Mouse (Mus musculus) brain, embryonic 14.5 days (tissue): ENCODE results near the gene Vps35l. TPM values are rescaled to one million over a fixed set of nuclear protein-coding genes. Genes with fewer than 3 reads are reported as not detected.

ENCODE experiments used
- DNase-seq: peaks from one replicate; pipeline ENCODE4 v3.0.0-alpha.2; 2011; ENCODE audit warnings: low read depth
- CTCF ChIP-seq: fragments of 200-500 bp; IDR thresholded peaks from 2 replicates; pipeline ENCODE4 v1.5.1; 2012; ENCODE audit warnings: inconsistent platforms, mild to moderate bottlenecking, moderate library complexity, borderline replicate concordance; ENCODE audit not compliant: insufficient read depth, insufficient read length; ENCODE audit errors: extremely low read depth
- POLR2A ChIP-seq: fragments of 200-500 bp; IDR thresholded peaks from 2 replicates; pipeline ENCODE4 v1.6.1; 2012; ENCODE audit warnings: mild to moderate bottlenecking, inconsistent platforms, borderline replicate concordance; ENCODE audit not compliant: poor library complexity, insufficient read depth, insufficient read length, severe bottlenecking; ENCODE audit errors: extremely low read depth
- polyA plus RNA-seq: library from polyadenylated mRNA; depleted of rRNA; stranded (reverse); fragments of >200 nt; gene quantifications from 2 replicates; pipeline ENCODE4 v1.2.3, GENCODE M21; 2012

The Vps35l gene
- polyA plus RNA-seq, 1 experiment = 91.5 TPM

- TF ChIP-seq CTCF (no peak), POLR2A (no peak)
- DNase-seq = peak; percentile 86
These were observed 101.2 kb downstream of the Vps35l start for GRCm38 (mm10) chr7:118841030-118841745.

DNA sequence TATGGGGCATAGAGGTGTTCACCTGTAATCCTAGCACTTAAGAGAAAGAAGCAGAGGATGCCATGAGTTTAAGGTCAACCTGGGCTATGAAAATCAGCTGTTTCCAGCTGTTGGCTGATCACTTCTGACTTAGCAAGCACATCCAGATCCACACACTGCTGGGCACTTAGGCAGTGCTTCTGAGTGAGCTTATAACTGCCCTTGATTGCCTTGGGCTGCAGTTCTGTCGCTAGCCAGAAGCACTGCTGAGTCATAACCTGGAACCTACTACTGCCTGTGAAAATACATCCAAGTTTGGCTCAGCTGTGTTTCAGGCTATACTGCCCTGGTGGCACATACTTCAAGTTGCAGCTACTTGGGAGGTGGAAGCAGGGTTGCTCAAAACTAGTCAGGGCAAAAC lies 101.8 kb downstream of the Vps35l start:
- TF ChIP-seq CTCF = no peak
- no peak for TF ChIP-seq POLR2A

GRCm38 (mm10) chr7:118842938-118843337 lies 102.9 kb downstream of the Vps35l start:
- no peak for DNase-seq
- no peak for TF ChIP-seq POLR2A
- TF ChIP-seq CTCF = no peak

More for the DNA sequence above, 101.8 kb downstream of the Vps35l start:
- DNase-seq = peak; percentile 54

- no peak for DNase-seq
- TF ChIP-seq CTCF (no peak), POLR2A (no peak)
These were observed 105.1 kb downstream of the Vps35l start for GRCm38 (mm10) chr7:118845141-118845540.

- no peak for TF ChIP-seq CTCF
- no peak for TF ChIP-seq POLR2A
- no peak for DNase-seq
These were observed 106.3 kb downstream of the Vps35l start for GRCm38 (mm10) chr7:118846329-118846728.

GRCm38 (mm10) chr7:118848796-118849195 lies 108.8 kb downstream of the Vps35l start:
- no peak for DNase-seq
- TF ChIP-seq CTCF (no peak), POLR2A (no peak)

- TF ChIP-seq POLR2A (no peak), CTCF (no peak)
These were observed 109.7 kb downstream of the Vps35l start for GRCm38 (mm10) chr7:118849543-118850250.

GRCm38 (mm10) chr7:118850676-118851290 lies 110.8 kb downstream of the Vps35l start:
- TF ChIP-seq POLR2A (no peak), CTCF (no peak)
- peak; percentile 35 for DNase-seq

More at GRCm38 (mm10) chr7:118849543-118850250, 109.7 kb downstream of the Vps35l start:
- DNase-seq = no peak

GRCm38 (mm10) chr7:118851571-118851970 lies 111.5 kb downstream of the Vps35l start:
- DNase-seq = no peak
- TF ChIP-seq POLR2A (no peak), CTCF (no peak)

DNA sequence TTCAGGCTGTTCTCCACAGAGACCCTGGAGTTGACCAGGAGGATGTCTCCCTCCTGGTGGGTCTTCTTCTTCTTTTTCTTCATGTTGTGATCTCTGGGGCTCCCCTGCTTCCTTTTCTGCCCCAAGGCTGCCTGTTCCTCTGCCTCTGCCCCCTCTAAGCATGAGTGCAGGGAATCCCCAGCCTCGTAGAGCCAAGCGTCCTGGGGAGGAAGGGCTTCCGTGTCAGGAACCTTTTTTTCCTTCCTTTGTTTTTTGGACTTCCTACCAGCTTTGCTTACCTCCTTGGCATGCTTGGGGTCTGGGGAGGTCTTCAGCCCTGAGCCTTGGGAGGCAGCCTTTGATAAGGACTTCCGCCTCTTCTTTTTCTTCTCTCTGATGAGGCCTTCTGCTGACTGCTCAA lies 112.6 kb downstream of the Vps35l start:
- TF ChIP-seq POLR2A = no peak
- TF ChIP-seq CTCF = no peak

GRCm38 (mm10) chr7:118854606-118855005 lies 114.6 kb downstream of the Vps35l start:
- no peak for DNase-seq
- TF ChIP-seq CTCF = no peak
- TF ChIP-seq POLR2A = no peak

More for the DNA sequence above, 112.6 kb downstream of the Vps35l start:
- DNase-seq = no peak

- peak; percentile 97 for DNase-seq
- peak; percentile 75; the same call in 1 of the 2 replicates for TF ChIP-seq POLR2A
- no peak for TF ChIP-seq CTCF
These were observed 115.3 kb downstream of the Vps35l start, which contains the start of gene Iqck for GRCm38 (mm10) chr7:118855171-118855876. Iqck (plus strand) TSS chr7:118855752.

DNA sequence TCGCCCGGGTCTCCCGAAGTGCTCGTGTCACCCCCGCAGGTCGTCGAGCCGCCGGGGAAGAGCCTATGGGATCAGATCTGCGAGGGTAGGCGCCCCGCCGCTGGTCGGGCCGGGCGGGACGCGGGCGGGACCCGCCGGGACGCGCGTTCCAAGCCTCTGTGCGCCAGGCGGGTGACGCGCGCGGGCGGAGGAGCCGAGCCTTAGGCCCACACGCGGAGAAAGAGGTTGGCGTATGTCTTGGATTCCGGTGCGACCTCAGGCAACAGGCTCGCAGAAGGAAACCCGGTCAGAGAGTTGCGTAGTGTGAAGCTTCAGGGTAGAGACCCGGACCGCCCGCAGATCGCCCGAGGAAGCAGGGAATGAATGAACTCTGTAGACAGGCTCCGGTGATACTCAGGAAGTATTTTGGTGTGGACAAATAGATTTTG lies 115.9 kb downstream of the Vps35l start, which contains the start of gene Knop1:
Knop1 (minus strand) TSS at position 378 of the 428 bp plus-strand sequence.
- DNase-seq = no peak
- TF ChIP-seq CTCF (no peak), POLR2A (no peak)

DNA sequence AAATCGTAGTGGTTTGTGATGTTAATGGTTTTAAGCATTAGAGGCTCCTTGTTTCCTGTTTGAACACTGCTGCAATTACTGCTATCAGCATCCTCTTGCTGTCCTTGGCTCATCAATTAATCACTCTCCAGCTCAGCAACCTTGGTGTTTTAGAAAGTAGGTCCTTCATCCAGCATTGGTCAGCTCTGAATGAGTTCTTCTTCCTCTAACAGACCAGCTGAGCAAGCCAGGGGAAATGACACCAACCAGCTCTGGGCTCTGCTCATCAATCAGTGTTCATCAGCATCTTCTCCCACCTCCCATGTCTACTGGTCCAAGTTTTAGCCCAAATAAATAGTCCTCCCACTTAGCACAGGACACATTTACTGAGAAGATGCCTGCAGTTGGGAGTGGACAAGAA lies 118.6 kb downstream of the Vps35l start:
- no peak for DNase-seq
- no peak for TF ChIP-seq POLR2A
- TF ChIP-seq CTCF = no peak
